Mouse (Mus musculus): ENCODE measurements at regions not wholly inside any gene's neighbourhood (a gene's known extent, or its start where the extent isn't known, plus 50 kb on each side); places are given as distances from the start of the nearest gene placed in this dataset.
A peak's percentile ranks its signal among the peaks of the same experiment; 100 is the strongest.

DNA sequence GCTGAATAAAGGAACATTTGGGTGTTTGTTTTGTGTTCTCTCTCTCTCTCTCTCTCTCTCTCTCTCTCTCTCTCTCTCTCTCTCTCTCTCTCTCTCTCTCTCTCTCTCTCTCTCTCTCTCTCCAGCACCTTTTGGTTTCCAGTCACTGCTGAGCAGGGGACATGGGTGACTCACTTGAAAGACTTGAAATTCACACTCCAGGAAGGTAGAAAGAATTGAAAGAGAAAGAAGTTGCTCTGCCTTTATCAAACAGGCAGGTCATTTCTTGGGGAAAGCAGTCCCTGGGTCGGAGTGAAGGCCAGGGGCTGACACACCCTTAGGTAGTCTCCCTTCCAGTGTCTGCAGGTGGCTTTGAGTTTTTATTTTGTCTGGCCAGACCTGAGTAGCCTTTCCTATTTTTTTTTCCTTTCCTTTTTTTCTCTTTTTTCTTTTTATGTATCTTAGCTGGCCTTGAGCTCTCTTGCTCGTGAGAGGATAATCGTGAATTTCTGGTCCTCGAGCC, 281.3 kb downstream of the Klf5 start:
- no peak for ATAC-seq (ENCODE audit: low read depth)
- Histone ChIP-seq H3K4me3 (ENCODE audit: low read depth, low read length) (no peak overlapping the region), H3K27me3 (ENCODE audit: control insufficient read depth, insufficient read depth, low read length) (no peaks in the 10 kb centered on the region), H3K36me3 (ENCODE audit: control insufficient read depth, insufficient read depth, low read length) (no peaks in the 10 kb centered on the region), H3K9ac (replicated peaks; ENCODE audit: low read depth, low read length) (no peak overlapping the region), H3K27ac (ENCODE audit: low read depth, low read length) (no peak overlapping the region), H3K4me2 (ENCODE audit: low read depth, low read length) (no peak overlapping the region), H3K4me1 (ENCODE audit: control insufficient read depth, insufficient read depth, low read length) (no peaks in the 10 kb centered on the region), H3K9me3 (ENCODE audit: control insufficient read depth, low read length) (no peaks in the 10 kb centered on the region)
- WGBS: 89% methylated on average over 4 of the region's 4 CpGs

DNA sequence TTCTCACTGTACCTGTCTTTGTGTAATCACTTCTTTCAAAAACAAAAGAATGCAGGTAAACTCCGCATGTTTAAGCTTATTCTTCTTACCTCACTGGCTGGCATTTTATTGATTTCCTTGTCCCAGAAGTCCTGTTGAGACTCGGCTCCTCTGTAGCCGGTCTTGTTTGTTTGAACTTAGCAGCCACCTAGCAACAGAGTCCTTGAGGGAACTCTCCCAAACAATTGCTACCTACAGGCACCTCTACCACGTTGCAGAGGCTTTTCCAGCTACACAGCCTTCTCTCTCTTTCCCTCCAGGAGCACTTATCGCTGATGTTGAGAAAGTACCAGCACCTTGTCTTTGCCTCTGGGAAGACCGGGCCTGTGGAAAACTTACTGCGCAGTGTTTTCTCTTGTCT, 285.7 kb downstream of the Klf5 start:
- no peaks in the 10 kb centered on the region for H3K27me3 ChIP-seq (ENCODE audit: control insufficient read depth, insufficient read depth, low read length)
- no peaks in the 10 kb centered on the region for H3K9me3 ChIP-seq (ENCODE audit: control insufficient read depth, low read length)
- no peak for ATAC-seq (ENCODE audit: low read depth)
- H3K4me1 ChIP-seq (ENCODE audit: control insufficient read depth, insufficient read depth, low read length): no peaks in the 10 kb centered on the region
- WGBS: 65% methylated on average over 7 of the region's 7 CpGs
- no peak overlapping the region for H3K9ac ChIP-seq (replicated peaks; ENCODE audit: low read depth, low read length)
- H3K36me3 ChIP-seq (ENCODE audit: control insufficient read depth, insufficient read depth, low read length): no peaks in the 10 kb centered on the region
- H3K4me2 ChIP-seq (ENCODE audit: low read depth, low read length): no peak overlapping the region
- no peak overlapping the region for H3K27ac ChIP-seq (ENCODE audit: low read depth, low read length)
- H3K4me3 ChIP-seq (ENCODE audit: low read depth, low read length): no peak overlapping the region

DNA sequence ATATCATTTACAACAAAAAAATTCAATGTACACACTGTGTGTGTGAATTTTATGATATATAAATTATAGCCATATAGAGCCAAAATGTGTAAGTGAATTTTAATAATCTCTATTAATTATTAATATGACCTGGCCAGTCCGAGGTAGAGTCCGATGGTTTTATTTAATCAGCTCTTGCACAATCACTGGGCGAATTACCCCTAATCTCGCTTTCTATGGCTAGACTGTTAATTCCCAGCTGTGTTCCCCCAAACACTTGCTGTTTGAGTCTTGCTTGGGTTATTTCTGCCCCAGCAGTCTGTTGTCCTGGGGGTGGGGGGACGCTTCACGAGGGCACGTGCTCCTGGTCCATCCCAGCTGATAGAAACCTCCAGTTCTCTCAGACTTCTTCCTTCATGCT, 287.5 kb downstream of the Klf5 start:
- H3K4me3 ChIP-seq (ENCODE audit: low read depth, low read length): no peak overlapping the region
- H3K36me3 ChIP-seq (ENCODE audit: control insufficient read depth, insufficient read depth, low read length): no peaks in the 10 kb centered on the region
- 92% methylated on average over 7 of the region's 7 CpGs for WGBS
- H3K27me3 ChIP-seq (ENCODE audit: control insufficient read depth, insufficient read depth, low read length): no peaks in the 10 kb centered on the region
- peaks cover 3% of the 10 kb centered on the region for H3K4me1 ChIP-seq (ENCODE audit: control insufficient read depth, insufficient read depth, low read length)
- H3K9me3 ChIP-seq (ENCODE audit: control insufficient read depth, low read length): no peaks in the 10 kb centered on the region
- no peak overlapping the region for H3K4me2 ChIP-seq (ENCODE audit: low read depth, low read length)
- ATAC-seq (ENCODE audit: low read depth): no peak
- H3K9ac ChIP-seq (replicated peaks; ENCODE audit: low read depth, low read length): no peak overlapping the region
- no peak overlapping the region for H3K27ac ChIP-seq (ENCODE audit: low read depth, low read length)

DNA sequence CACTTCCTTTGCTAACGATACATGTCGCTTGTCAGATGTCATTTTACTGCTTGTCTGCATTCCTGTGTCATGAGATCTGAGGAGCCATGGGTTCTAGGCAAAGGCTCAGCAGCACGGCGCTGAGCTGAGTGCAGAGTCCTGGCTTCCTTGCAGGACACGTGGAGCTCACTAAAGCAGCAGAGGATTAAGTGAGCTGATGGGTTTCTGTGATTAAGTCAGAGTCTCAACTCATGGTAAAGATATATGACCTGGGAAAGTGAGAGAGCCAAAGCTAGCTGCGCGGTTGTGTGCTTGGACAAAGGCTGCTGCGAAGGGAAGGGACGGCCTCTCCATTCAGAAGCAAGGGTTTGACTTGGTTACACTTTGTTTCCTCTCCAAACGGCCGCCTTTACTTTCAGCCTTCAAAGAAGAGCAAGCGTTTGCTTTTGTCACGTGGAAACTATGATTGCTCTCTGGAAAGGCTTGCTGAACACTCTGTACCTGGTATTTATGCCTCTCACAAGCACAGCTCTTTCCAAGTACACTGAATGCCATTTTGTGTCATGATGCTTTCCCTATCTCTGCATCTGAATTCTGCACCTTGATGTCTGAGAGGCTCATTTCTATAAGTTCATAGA, 292.5 kb downstream of the Klf5 start:
- peaks cover 5% of the 10 kb centered on the region for H3K4me1 ChIP-seq (ENCODE audit: control insufficient read depth, insufficient read depth, low read length)
- peak; percentile 41; the same call in 1 of the 2 replicates for ATAC-seq (ENCODE audit: low read depth)
- WGBS: 24% methylated on average over 13 of the region's 13 CpGs

DNA sequence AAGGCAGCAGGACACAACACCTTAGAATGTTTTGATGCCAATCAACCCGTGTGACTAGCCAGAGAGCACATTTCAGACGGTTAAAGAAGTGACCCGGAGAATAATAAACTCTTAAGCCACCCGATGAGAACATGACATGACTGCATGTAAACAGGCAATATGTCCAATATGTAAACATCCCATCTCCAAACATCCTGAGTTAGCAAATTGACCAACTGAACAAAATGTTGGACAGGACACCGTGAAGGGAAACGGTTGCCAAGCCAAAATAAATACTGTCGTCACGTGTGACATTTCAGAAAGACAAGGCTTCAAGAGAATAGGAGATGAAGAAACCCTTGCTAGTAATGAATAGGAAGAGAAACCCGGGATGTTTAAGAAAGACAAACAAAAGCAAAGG, 294.4 kb downstream of the Klf5 start:
- H3K9me3 ChIP-seq (ENCODE audit: control insufficient read depth, low read length): no peaks in the 10 kb centered on the region
- no peak overlapping the region for H3K9ac ChIP-seq (replicated peaks; ENCODE audit: low read depth, low read length)
- H3K27ac ChIP-seq (ENCODE audit: low read depth, low read length): no peak overlapping the region
- no peak for ATAC-seq (ENCODE audit: low read depth)
- no peaks in the 10 kb centered on the region for H3K36me3 ChIP-seq (ENCODE audit: control insufficient read depth, insufficient read depth, low read length)
- WGBS: 86% methylated on average over 9 of the region's 9 CpGs
- H3K27me3 ChIP-seq (ENCODE audit: control insufficient read depth, insufficient read depth, low read length): no peaks in the 10 kb centered on the region
- no peak overlapping the region for H3K4me2 ChIP-seq (ENCODE audit: low read depth, low read length)
- peaks cover 5% of the 10 kb centered on the region for H3K4me1 ChIP-seq (ENCODE audit: control insufficient read depth, insufficient read depth, low read length)
- H3K4me3 ChIP-seq (ENCODE audit: low read depth, low read length): no peak overlapping the region

More for the DNA sequence above, 292.5 kb downstream of the Klf5 start:
- Histone ChIP-seq H3K4me2 (ENCODE audit: low read depth, low read length) (no peak overlapping the region), H3K27me3 (ENCODE audit: control insufficient read depth, insufficient read depth, low read length) (no peaks in the 10 kb centered on the region), H3K4me3 (ENCODE audit: low read depth, low read length) (no peak overlapping the region), H3K27ac (ENCODE audit: low read depth, low read length) (no peak overlapping the region), H3K9ac (replicated peaks; ENCODE audit: low read depth, low read length) (no peak overlapping the region), H3K36me3 (ENCODE audit: control insufficient read depth, insufficient read depth, low read length) (no peaks in the 10 kb centered on the region), H3K9me3 (ENCODE audit: control insufficient read depth, low read length) (no peaks in the 10 kb centered on the region)

DNA sequence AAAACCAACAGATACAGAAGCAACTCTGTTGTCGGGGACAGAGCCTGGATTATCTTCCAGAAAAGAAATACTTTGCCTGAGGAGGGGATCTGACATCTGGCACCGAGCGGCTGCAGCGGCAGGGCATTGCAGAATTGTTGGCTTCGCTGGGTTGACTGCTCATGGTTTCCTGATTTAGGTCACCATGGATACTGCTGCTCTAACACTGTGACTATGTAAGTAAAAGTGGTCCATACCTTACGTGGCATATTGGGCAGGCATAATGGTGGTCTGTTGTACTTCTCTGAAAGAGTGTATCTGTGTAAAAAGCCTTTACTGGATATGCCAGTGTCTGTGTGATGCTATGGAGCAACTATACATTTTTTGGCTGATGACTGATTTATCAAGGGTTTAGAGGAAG, 295.4 kb downstream of the Klf5 start:
- H3K27ac ChIP-seq (ENCODE audit: low read depth, low read length): no peak overlapping the region
- 65% methylated on average over 6 of the region's 6 CpGs for WGBS
- ATAC-seq (ENCODE audit: low read depth): no peak
- no peaks in the 10 kb centered on the region for H3K36me3 ChIP-seq (ENCODE audit: control insufficient read depth, insufficient read depth, low read length)
- peaks cover 5% of the 10 kb centered on the region for H3K4me1 ChIP-seq (ENCODE audit: control insufficient read depth, insufficient read depth, low read length)
- H3K4me2 ChIP-seq (ENCODE audit: low read depth, low read length): no peak overlapping the region
- no peaks in the 10 kb centered on the region for H3K9me3 ChIP-seq (ENCODE audit: control insufficient read depth, low read length)
- no peak overlapping the region for H3K4me3 ChIP-seq (ENCODE audit: low read depth, low read length)
- no peaks in the 10 kb centered on the region for H3K27me3 ChIP-seq (ENCODE audit: control insufficient read depth, insufficient read depth, low read length)
- H3K9ac ChIP-seq (replicated peaks; ENCODE audit: low read depth, low read length): no peak overlapping the region

DNA sequence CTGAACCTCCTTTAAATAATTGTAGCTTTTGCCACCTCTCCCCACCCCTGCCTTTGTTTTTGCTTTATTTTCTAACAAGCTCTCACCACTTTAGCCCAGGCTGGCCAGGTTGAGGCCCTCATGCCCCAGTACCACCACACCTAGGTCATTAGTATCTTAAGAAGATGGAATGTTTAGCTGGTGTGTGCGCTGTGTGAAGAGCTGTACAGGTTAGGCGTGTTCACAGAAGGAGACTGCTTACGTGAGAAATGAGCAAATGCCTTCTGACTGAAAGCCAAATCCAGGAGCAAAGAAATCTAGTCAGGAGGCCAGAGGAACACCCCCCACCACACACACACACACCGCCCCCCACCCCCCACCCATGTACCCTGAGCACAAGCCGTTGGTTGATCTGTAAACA, 303.4 kb downstream of the Klf5 start:
- Histone ChIP-seq H3K4me1 (ENCODE audit: control insufficient read depth, insufficient read depth, low read length) (no peaks in the 10 kb centered on the region), H3K9ac (replicated peaks; ENCODE audit: low read depth, low read length) (no peak overlapping the region), H3K4me2 (ENCODE audit: low read depth, low read length) (no peak overlapping the region), H3K27me3 (ENCODE audit: control insufficient read depth, insufficient read depth, low read length) (no peaks in the 10 kb centered on the region), H3K4me3 (ENCODE audit: low read depth, low read length) (no peak overlapping the region), H3K9me3 (ENCODE audit: control insufficient read depth, low read length) (no peaks in the 10 kb centered on the region), H3K27ac (ENCODE audit: low read depth, low read length) (no peak overlapping the region), H3K36me3 (ENCODE audit: control insufficient read depth, insufficient read depth, low read length) (no peaks in the 10 kb centered on the region)
- 83% methylated on average over 5 of the region's 5 CpGs for WGBS
- ATAC-seq (ENCODE audit: low read depth): no peak

DNA sequence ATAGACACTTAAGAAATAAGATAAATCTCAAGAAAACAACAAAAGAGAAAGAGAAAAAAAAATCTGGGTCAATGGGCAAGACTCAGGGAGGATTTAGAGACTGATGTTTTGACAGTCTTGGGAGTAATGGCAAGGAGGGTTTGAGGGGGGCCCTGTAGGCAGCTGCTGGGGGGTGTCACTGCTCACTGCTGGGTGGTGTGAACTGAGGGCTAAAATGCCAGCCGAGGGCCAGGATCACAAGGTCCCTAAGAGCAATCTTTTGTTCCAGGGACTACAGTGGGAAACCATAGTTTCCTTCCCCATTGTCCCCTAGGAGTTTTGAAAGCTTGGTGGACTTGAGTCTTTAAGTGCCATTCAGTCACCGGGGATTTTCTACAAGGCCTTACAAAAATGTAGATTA, 304.8 kb downstream of the Klf5 start:
- Histone ChIP-seq H3K36me3 (ENCODE audit: control insufficient read depth, insufficient read depth, low read length) (no peaks in the 10 kb centered on the region), H3K9me3 (ENCODE audit: control insufficient read depth, low read length) (no peaks in the 10 kb centered on the region), H3K27me3 (ENCODE audit: control insufficient read depth, insufficient read depth, low read length) (no peaks in the 10 kb centered on the region), H3K4me3 (ENCODE audit: low read depth, low read length) (no peak overlapping the region), H3K4me2 (ENCODE audit: low read depth, low read length) (no peak overlapping the region), H3K9ac (replicated peaks; ENCODE audit: low read depth, low read length) (no peak overlapping the region), H3K27ac (ENCODE audit: low read depth, low read length) (no peak overlapping the region), H3K4me1 (ENCODE audit: control insufficient read depth, insufficient read depth, low read length) (no peaks in the 10 kb centered on the region)
- ATAC-seq (ENCODE audit: low read depth): no peak
- WGBS: 52% methylated on average over 2 of the region's 2 CpGs

DNA sequence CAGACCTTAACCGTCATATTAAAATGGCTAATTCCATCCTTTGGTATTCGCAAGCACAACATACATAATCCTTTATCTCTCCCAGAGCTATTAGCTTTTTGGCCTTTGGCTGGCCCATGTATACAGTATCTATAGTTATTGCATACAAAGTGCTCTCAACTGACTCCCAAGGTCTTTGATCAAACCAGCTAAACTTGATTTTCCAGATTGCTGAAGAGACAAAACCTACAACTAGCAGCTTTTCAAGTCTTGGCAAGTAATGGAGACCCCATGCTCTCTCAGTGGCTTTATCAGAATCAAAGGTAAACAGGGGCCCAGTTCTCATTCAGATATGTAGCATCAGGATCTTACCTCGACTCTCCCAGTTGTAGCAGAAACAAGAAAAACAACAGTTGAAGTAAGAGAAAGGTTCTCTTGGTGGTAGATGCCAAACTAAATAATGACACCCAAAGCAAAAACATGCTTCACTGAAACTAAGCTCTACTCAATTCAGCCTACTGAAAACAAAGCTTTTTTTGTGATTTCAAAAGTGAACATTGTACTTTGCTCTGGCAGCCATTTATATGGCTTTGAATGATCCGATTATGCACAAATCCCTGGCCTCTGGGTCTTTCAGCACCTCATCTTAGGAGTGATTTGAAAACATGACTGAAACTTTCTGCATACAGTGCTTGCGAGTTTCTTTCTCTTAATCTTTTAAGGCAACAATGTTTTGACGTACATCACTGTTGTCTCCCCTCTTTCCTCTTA, 307.0 kb downstream of the Klf5 start:
- ATAC-seq (ENCODE audit: low read depth): no peak
- Histone ChIP-seq H3K27me3 (ENCODE audit: control insufficient read depth, insufficient read depth, low read length) (no peaks in the 10 kb centered on the region), H3K9ac (replicated peaks; ENCODE audit: low read depth, low read length) (no peak overlapping the region), H3K4me2 (ENCODE audit: low read depth, low read length) (no peak overlapping the region), H3K4me3 (ENCODE audit: low read depth, low read length) (no peak overlapping the region), H3K9me3 (ENCODE audit: control insufficient read depth, low read length) (no peaks in the 10 kb centered on the region), H3K36me3 (ENCODE audit: control insufficient read depth, insufficient read depth, low read length) (no peaks in the 10 kb centered on the region), H3K4me1 (ENCODE audit: control insufficient read depth, insufficient read depth, low read length) (no peaks in the 10 kb centered on the region), H3K27ac (ENCODE audit: low read depth, low read length) (no peak overlapping the region)
- WGBS: 86% methylated on average over 6 of the region's 6 CpGs

All from neural tube, embryonic 14.5 days (tissue).